Mouse (Mus musculus) erythroblast, embryonic 14.5 days (primary cell): ENCODE data around the gene Zc3h18.

Experiments used
- GATA1 ChIP-seq: IDR thresholded peaks from 2 replicates; pipeline ENCODE4 v1.6.1; 2012; ENCODE audit warnings: low read length, inconsistent platforms, mixed read lengths
- TAL1 ChIP-seq: IDR thresholded peaks from 3 replicates; pipeline ENCODE4 v1.6.1; 2012; ENCODE audit warnings: low read length, inconsistent platforms, mixed read lengths

DNA sequence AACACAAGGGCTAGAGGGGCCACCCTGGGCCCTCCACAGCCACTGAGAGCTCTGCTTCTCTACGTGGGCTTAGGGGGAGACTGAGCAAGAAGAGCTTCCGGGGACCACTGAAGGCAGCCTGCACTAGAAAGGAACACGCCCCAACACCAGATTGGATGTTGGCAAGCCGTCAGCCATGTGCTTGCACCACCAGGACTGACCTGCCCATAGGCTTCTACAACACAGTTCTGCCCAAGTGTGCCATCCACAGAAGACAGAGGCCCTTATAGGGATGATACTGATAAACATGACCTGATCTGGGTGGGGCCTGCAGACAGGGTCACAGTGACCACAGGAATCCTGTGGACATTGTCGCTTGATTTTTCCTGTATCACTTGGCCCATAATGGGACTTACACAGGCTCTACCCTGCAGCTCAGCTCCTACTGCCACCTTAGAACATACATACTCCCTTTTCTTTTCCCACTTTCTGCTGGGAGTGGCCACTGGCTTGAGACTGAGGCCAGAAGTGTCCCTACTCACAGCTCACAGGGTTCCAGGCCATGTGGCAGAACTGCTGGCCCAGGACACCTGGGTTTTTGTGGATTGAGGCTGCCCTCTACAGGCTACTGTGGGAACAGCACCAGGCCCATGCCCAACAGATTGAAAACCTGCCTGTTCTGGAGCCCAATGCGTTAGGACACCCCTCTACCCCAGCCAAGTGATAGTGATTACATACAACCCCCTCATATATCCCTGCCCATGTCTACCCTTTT lies 43.5 kb upstream of the Zc3h18 start:
- no peak for TF ChIP-seq GATA1
- no peak for TF ChIP-seq TAL1
